In genomic region chr19:4321622-4322021, GRCm38 (mm10) we compare ENCODE assay signal across 14 mouse cellular contexts.
"Had no signal": no experiment of that assay in that cellular context is flagged by ENCODE, and none has a peak within 500 bp of the region (broad histone marks: within the 10 kb centered on the region; RNA-seq: fewer than 3 reads in every experiment).

No protein-coding gene starts in this region.

- DNase-seq: gastrocnemius, adult 2 months; gastrocnemius, postnatal 10 days; gastrocnemius, postnatal 25 days; heart, adult 2 months; heart, postnatal 14 days; heart, postnatal 36 days; kidney, adult 18-20 months; kidney, adult 8-10 months; kidney, postnatal 10 days; kidney, postnatal 25 days; kidney, postnatal 4 days; liver; liver, embryonic 13.5 days; liver, postnatal 0 days had no signal
